Mouse (Mus musculus) ovary, postnatal 14 days (tissue): ENCODE measurements around the gene Adat1.
A peak's percentile ranks its signal among the peaks of the same experiment; 100 is the strongest.
"Not testable (repeated sequence)": the region's sequence is repeated elsewhere in the genome, so short reads cannot be mapped to it uniquely, and the experiment has no call there.

Experiments
- DNase-seq: peaks from one replicate; pipeline ENCODE4 v3.0.0; 2022; ENCODE audit warnings: low spot score

Gene Adat1

GRCm38 (mm10) chr8:111938076-111938985 lies 53.8 kb downstream of the Adat1 start:
- not testable (repeated sequence) for DNase-seq

GRCm38 (mm10) chr8:111937184-111937583 lies 54.9 kb downstream of the Adat1 start:
- no peak for DNase-seq

- no peak for DNase-seq
Observed at GRCm38 (mm10) chr8:111934201-111934600, 57.9 kb downstream of the Adat1 start.

GRCm38 (mm10) chr8:111933348-111934076 lies 58.6 kb downstream of the Adat1 start, which contains the start of gene Tmem231:
Tmem231 (minus strand) TSS chr8:111933881.
- DNase-seq = peak; percentile 76

GRCm38 (mm10) chr8:111932580-111933336 lies 59.3 kb downstream of the Adat1 start:
- DNase-seq = peak; percentile 45

GRCm38 (mm10) chr8:111931721-111932120 lies 60.4 kb downstream of the Adat1 start:
- no peak for DNase-seq

- DNase-seq = no peak
Observed at GRCm38 (mm10) chr8:111929648-111930344, 62.3 kb downstream of the Adat1 start.

GRCm38 (mm10) chr8:111924976-111925375 lies 67.1 kb downstream of the Adat1 start:
- DNase-seq = no peak

- peak; percentile 46 for DNase-seq
Observed at GRCm38 (mm10) chr8:111923383-111923804, 68.7 kb downstream of the Adat1 start.

- no peak for DNase-seq
Observed at GRCm38 (mm10) chr8:111920971-111921370, 71.1 kb downstream of the Adat1 start.

GRCm38 (mm10) chr8:111919663-111920062 lies 72.4 kb downstream of the Adat1 start:
- DNase-seq = no peak
